Mouse (Mus musculus): ENCODE measurements at regions not wholly inside any gene's neighbourhood (a gene's known extent, or its start where the extent isn't known, plus 50 kb on each side); places are given as distances from the start of the nearest gene placed in this dataset.

DNA sequence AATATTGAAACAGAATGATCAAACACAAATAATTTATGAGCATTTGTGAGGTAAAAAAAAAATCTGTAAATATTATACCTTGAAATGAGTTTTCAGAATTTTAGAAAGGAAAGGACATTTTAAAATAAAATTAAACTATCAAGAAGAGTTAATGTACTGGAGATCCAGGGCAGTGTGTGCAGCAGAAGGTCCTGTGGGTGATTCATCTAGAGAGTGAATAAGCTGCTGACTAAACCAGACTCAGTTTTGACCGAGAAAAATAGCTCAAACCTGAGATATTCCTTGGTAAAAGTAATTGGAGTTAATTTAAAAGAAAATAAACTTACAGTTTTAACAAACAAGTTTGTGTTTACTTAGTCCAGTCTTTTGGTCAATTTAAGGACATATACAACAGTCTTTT lies 1118.6 kb upstream of the Celf2 start:
- no peak for DNase-seq

DNA sequence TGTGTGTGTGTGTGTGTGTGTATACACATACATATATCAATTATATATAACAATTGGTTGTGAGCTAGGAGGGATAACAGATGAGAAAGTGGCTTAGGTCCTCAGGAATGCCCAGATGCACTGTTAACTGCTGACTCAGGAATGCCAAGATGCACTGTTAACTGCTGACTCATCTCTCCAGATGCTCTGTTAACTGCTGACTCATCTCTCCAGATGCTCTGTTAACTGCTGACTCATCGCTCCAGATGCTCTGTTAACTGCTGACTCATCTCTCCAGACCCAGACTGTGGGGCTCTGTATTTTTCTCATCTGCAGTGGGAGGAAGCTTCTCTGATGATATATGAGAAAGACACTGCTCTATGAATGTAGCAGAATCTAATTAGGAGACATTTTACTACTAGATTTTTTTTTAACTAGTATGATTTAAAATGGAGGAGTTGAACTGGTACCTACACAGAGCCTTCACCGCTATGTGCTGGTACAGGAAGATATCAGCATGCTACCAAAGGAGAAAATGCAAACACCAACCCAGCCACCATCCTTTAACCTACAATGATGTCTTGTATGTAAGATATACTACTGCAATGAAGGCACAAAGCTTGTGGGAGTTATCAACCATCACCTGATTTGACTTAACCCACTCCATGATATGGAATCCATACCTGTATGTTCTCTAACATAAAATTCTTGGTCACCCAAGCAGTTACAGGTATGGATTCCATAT lies 1119.3 kb upstream of the Celf2 start:
- DNase-seq, result no peak

DNA sequence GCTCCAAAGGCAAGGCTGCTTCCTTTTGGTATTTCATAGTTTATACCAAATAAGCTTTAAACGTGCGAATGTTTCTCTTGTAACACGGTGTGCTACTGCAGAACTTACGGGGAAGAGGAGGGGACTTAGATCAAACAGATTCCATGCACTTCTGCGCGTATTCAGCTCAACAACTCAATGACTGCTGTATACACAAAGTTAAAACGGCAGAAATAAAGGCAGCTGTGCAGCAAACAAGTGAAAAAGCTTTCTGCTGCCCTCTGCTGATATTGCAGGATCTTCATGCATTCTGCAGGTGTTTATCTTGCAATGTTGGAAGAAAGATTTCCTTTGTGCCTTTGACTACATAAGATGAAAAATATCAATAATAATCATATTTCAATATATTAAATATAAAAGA lies 1128.7 kb upstream of the Celf2 start:
- no peak for DNase-seq

DNA sequence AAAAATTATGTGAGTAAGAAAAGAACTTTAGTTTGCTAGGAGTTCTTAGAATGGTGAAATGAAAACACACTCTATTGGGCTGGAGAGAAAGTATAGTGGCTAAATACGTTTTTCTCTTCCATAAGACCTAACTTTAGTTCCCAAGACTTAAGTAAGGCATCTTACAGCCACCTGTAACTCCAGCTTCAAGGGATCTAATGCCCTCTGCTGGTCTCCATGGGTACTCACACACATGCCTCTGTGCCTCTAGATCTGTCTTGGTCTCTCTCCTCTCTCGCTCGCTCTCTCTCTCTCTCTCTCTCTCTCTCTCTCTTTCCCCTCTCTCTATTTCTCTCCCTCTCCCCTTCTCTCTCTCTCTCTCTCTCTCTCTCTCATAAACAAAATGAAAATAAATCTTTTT lies 1129.9 kb upstream of the Celf2 start:
- DNase-seq, result no peak

DNA sequence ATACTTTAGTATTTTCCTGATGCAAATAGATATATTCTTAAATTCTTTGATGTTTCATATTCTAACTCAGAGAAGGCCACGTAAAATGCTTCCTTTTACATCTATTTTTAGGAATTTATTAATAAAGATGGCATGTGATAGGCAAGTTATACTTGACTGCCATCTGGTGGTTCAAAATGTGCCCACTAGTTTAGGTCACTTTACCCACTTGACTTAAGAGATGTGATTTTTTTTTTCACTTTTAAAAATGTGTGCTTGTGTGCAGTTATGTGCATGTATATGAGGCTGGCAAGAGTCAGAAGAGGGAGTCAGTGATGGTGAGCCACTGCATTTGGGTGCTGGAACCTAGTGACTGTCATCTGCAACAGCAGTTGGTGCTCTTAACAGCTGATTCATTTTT lies 1136.1 kb upstream of the Celf2 start:
- peak in 1 of 2 experiments; percentile 4 for DNase-seq

DNA sequence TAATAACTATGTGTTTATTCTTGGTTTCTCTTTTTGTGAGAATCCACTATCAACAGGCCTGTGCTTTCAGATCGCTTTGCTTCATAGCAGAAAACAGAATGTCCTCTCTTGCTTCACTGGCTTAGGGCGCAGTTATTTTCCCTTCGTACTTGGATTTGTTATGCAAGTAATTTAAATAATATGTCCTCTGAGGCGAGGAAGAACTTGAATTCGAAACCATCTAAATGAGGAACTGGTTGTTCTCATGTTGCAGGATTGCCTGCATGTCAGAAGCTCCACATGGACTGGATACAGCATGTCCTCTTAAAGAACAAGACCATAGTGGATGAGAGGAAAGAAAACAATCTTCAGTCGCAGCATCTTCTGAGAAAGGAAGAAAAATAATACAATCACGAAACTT lies 1151.2 kb upstream of the Celf2 start:
- no peak for DNase-seq

DNA sequence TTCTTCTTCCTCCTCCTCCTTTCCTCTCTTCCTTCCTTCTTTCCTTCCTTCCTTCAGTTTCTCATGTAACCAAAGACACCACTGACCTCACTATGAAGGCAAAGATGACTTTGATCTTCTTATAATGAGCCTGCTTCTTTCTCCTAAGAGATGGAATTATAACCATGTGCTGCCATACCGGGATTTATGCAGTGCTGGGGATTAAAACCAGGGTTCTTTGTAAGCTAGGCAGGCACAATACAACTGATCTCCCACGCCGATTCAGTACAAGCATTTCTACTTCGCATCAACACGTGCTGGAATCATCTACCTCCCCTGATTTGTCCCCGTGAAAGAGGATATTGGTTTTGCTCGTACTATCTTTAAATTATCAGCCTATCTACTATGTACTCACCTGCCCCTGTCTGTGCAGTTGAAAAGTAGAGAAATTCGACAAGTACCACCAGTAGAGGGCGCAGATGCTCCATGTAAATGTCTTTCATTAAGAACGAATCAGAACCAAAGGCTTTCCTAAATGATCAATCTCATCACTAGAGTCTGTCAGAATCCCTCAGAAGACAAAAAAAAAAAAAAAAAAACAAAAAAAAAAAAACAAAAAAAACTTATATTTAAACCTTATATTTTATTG lies 1164.5 kb upstream of the Celf2 start:
- peak; percentile 26 to 77 for DNase-seq

DNA sequence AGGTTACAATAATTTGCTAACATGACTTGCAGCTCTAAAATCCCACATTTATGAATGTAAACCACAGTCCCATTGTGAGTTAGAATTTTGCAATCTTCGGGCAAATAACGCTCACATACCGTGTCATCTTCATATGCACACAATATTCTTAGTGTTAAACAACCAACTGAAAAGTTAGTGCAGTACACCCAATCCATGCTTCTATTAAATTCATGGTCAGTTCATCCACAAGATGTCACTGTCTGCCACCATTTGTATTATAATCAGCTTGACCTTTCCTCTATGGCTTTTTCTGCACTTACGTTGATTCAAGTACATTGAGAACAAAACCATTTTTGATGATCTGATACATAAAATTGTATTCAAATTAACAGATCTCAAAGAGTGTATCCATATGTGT lies 1166.2 kb upstream of the Celf2 start:
- no peak for DNase-seq

DNA sequence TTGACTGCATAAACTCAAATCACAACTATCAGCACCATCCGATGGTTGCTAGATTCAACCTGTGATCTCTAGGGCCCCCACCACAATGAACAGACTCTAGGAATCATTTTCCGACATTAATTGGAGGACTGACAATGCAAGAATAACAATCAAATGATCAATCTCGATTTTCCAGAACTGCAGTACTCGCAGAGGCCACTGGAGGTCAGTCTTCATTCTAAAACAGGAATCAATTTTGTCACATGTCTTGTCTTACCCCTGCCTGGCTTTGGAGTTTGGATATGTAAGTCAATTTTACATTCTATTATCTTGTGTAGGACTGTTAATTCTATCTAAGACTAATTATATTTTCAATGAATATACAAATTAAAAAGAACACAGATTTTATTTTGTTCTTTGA lies 1167.2 kb upstream of the Celf2 start:
- peak in 1 of 2 experiments; percentile 19 for DNase-seq

DNA sequence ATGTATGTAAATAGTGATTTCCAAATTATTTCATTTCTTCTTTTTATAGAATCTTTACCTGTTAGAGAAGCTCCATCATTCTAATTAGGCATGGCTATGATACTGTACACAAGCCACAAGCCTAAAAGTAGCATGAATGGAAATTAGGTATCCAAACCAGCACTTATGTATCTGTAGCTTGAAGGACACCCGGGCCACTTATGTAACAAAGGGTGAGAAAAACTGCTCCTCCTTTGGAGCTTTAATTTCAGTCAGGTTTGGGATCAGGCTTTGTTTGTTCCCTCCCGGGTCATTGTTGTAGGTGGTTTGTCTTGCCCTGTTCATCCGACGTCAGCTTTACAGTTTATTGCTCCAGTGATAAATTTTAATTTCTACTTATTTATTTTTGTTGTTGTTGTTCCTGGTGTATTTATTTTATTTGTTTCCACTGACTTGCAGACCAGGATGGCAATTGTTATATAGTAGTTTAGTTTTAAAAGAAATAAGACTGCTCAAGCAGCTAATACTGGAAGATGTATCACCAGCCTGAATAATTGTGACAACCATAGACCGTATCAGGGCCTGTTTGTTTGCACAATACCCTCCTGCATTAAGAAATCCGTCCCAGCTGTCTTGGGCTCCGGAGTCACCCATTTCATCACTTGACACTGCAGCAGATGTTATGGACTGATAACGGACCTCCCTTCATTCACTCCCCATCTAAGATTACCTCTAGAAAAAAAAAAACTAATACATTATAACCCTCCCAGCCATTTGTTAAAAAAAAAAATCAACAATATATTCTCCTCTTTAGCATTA lies 1181.7 kb upstream of the Celf2 start:
- DNase-seq, result no peak

DNA sequence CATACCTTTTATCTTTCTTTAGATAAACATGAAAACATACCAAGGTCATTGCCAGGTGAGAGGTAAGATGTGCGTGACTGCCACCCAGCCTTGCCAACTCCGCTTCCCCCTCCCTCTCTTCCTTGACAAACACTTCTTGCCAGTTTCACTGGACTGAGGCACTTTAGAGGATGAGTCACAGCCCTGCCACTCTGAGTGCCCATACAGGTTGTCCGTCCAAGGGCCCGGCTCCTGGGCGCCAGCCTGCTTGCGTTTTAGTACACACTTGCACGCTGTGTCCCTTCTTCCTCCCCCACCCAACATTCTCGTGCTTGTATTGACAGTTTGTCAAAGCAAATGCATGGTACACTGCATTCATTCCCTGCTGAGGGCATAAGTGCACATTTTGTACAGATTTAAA lies 1151.7 kb upstream of the 4930412O13Rik start:
- no peak for DNase-seq

DNA sequence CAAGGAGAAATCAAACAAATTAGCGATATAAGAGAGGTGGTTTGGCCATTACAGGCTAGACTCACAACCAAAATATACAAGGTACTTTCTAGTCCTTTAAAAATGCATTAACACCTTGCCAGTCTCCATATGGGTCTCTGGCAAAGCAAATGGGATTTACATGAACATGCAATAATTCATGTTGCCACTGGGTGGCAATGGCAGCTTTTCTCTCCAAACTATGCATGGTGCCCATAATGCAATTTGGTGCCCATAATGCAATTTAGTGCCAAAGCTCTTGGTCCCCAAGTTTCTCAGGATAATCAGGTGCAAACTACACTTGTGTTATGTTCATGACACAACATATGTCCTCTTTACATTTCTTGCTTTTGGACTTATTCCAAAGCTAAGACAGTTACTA lies 1126.9 kb upstream of the 4930412O13Rik start:
- DNase-seq, result peak; percentile 2 to 25

DNA sequence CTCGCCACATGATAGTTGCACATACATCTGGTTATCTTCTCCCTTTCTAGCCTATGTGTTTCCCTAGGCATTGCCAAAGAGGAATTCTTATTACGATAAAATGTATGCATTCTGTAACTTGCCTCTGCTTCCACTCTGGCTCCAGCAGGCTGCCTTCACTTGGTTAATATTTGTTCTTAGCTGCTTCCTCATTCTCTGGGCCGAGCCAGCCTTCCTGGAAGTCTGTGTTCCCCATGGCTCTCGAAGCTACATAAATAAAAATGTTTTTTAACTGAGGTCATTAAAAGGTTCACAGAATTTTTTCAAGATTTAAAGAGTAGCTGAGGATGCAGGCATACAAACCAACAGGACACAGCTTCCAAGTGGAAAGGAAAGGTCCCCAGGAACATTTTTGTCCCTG lies 1124.5 kb upstream of the 4930412O13Rik start:
- no peak for DNase-seq

DNA sequence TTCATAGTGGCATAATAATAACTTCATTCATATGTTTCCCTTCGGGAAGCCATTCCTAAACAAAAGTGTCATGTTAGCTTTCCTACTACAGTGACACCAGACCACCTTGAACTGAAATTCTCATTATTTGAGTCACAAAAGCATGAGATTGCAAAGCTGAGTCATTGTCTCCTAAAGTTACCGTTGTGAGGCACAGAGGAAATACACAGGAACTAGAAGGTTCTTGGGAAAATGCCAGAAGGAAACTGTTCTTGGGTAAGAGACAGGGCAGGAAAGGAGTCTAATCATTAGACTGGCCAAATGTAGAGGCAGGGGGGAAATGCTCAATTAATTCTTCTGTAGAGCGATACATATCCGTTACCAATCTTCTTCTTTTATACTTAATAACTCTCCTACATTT lies 1110.4 kb upstream of the 4930412O13Rik start:
- no peak for DNase-seq

DNA sequence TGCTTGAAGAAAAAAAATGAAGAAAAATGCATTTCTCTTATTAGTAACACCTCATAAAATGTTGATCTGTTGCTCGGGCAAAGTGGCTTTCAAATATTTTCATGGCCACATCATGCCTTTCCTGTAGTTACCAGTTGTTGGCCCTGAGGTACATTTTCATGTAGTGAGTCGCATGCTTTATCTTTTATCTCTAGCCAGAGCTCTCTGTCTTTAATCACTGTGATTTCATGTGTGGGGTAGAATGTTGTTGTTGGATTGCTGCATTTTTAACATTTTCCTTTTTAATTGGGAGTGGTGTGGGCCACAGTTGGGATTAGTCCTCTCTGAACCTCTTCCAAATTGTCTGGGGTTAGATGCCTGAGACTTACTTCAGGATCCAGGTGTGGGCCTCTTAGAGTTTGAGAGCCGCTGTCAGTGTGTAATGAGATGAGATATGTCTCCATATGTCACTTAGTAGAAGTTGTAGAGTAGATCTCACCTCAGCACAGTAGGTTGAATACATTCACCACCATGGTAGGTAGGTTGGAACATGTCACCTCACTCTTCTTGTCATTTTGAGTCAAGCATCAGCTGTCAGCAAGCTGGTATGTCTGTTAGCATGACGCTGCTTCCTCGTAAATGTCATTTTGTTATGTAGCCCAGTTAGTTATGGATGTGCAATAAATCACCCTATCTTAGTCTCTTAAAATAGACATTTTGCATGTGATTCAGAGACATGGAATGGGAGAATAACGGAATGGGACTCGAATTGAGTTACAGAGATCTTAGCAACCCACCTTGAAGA lies 1099.7 kb upstream of the 4930412O13Rik start:
- DNase-seq, result no peak

DNA sequence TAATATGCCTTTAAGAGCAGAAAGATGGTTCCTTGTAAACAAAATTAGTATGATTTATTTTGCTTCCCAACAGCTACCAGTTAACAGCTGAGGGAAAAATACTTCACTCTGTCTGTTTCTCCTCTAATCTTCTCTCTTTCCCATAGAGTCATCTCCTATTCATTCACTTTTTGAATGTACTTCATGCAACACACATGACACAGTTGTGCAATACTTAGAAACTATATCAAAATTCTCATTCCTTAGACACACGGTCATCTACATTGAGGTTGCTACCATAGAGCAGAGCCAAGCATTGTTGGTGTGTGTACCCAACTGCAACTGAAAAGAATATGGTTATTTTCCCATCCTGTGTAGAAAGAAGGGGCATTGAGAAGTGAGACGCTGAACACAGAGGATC lies 1098.8 kb upstream of the 4930412O13Rik start:
- DNase-seq, result no peak

DNA sequence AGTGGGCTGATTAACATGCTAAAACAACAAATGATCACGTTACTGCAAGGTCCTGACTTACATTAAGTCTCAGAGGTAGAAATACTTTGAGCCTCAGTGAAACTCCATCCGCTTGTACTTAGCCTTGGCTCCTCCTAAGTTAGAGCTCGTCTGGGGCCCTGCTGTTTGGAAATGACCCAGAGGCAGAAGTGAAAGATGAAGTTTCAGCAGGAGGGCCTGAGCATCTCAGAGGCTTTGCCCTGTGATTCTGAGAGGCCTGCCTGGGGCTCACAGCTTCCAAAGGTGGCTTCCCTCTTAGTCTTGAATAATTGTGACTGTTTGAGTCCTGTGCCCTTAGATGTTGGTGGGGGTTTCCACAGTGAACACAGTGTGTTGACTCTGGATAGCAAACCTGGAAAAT lies 1079.0 kb upstream of the 4930412O13Rik start:
- no peak for DNase-seq

DNA sequence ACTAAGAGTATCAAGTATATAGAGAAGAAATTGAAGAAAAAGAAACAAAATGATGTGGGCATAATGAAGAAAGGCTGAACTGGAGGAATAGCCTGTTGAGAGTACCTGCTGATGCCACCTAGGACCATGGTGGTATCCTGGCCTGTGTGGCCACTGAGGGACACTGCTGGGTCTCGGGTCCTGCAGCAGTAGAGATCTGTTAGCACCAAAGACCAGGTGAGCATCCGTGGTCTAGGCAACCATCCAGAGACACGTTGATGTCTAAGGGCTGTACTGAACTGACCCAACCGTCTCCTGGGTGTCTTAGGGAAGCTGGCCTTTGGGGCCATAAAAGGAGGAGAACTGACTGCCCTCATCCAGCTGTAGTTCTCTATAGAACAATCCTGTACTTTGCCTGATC lies 1071.4 kb upstream of the 4930412O13Rik start:
- DNase-seq, result no peak

DNA sequence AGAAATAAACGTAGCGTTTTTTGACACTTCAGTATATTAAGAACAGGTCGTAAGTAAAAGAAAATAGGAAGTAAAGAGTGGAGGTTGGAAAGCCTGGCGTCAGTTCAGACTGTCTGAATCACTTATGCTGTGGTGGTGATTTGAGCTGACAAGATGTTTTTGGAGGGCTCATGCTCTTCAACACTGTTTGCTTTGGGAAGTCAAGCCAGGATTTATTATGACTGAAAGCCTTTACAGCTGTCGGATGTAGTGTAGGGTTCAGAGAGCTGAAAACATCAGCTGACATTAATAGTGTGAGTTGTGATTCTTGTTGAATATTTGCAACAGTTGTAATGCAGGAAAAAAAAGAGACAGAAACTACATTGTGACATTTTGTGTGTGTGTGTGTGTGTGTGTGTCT lies 1062.9 kb upstream of the 4930412O13Rik start:
- DNase-seq, result no peak

DNA sequence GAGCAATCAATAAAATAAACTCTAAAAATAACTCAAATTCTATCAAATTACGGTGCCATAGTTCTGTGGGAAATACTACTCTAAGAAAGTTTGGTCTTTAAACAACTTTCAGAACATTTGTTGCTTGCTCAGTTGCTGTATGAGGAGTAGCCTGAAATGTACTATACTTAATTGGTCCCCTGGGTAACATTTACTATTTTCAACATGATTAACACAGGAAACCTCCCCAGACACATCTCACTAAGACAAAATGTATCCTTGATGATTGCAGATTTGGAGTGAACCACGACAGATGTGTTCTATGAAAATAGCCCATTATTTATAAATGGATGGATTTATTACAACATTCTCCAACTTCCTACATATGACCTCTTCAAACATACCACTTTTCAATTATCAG lies 1055.6 kb upstream of the 4930412O13Rik start:
- DNase-seq, result no peak
